Mouse (Mus musculus): ENCODE results near the gene Hspa12b.
"Not testable (repeated sequence)": the region's sequence is repeated elsewhere in the genome, so short reads cannot be mapped to it uniquely, and the experiment has no call there.

Hspa12b gene

DNA sequence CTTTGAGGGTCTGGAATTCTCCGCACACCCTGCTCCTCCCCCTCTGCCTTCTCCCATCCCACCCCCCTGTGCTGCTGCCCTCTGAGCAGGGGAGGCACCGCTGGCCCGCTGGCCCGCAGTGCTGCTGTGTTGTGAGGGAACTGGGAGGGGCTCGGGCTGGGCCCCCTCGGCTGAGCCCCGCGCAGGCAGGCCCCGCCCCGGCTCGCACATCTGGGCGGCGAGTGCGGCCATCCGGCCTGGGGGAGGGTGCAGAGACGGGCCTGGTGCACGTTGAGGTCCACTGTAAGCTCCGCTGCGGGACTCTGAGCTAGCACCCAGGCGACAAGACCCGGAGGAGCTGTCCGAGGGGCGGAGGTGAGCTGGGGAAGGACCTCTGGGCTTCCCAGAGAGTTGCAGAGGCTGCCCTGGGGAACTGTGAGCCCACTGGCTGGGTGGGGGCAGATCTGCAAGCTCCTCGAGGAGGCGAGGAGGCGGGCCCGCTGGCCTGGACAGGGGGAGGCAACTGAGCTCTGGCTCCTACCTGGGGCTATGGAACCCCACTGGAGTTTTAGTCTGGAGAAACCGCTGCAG, at the start of gene Hspa12b:
Gene Hspa12b, plus strand, starts transcription at position 120 of the 570 bp plus-strand sequence.
- no peak for DNase-seq (ENCODE audit: low read depth in 2 of 2, low spot score in 2 of 2)

DNA sequence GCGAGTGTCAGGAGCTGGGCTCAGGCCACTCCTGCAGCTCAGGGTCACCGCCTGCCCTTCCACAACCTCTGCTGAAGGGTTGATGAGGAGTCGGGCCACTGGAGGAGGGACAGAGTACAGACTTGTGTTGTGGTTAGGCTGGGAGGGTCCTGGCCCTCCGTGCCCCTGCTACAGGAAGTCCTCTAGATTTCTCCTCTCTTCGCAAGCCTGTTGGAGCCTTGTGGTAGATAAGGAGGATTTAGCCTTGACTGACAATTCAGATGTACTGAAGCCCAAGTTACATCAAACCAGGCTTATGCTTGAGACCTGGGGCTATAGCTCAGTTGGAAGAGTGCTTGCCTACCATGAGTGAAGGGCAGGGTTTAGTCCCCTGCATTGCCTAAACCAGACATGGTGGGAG, 46.6 kb upstream of the Hspa12b start:
- DNase-seq (ENCODE audit: low read depth in 2 of 2, low spot score in 2 of 2), result no peak

DNA sequence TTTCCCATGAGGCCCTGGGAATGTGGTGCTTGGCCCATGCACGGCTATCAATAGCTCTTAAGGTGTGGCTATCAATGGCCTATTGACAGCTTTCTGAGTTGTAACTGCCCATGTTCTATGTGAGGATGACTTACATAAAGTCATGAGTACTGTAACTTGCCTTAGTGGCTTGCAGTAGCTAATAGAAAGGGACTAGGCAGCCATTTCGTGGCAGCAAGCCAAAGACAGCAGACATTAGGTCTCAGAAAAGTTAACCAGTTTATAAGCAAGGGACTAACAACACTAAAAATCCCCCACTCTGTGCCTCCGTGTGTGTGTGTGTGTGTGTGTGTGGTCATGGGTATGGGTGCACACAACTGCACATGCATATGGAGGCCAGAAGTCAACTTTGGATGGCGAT, 42.9 kb upstream of the Hspa12b start:
- no peak for DNase-seq (ENCODE audit: low read depth in 2 of 2, low spot score in 2 of 2)

DNA sequence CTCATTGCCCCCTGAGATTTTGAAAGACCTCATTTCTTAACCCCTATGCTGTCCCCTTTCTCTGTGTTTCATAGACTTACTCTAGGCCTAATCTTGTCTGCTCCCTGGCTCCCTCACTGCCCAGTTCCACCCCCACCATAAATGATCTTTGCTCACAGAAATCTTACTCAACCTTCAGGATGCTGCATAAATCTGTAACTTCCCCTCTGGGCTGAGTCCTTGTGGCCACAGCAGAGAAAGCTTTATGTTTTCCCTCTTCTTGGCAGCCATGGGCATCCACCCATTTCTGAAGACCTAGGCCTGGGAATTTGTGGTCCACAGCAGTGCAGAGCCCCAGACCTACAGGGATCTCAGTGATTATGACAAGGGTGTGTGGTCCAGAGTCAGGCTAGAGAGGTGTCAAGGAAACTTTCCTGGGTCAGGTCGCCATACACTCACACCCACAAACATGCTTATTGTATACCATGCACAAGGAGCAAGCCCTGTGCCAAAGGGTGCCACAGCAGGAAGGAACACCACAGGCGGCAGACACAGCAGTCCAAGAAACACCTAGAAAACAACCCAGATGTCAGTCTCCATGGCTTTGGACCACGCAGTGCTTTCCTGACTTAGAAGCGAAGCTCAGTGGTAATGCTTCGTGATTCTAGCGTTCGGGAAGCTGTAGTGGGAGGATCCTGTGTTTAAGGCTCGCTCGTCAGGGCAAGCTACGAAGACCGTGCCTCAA, 40.3 kb upstream of the Hspa12b start, which contains the start of gene Siglec1:
Gene Siglec1, minus strand, starts transcription at position 99 of the 724 bp plus-strand sequence.
- no peak for DNase-seq (ENCODE audit: low read depth in 2 of 2, low spot score in 2 of 2)

DNA sequence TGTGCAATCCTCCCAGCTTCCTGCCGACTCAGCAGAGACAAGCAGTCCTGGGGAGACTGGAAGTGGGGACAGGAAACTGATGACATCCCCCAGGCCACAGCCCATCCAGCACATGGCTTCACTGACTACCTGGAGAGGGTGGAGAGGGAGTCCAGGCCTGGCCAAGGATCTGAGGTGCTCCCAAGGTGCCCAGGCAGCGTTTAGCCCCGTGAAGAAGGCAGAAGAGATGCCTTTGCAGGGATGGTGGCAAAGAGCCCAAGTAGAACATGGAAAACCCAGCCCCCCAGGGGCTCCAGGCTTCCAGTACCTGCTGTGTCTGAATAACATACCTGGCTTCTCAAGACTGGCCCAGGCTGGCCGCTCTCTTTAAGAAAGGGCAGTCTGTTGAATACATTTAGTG, 38.5 kb upstream of the Hspa12b start:
- no peak for DNase-seq (ENCODE audit: low read depth in 2 of 2, low spot score in 2 of 2)

DNA sequence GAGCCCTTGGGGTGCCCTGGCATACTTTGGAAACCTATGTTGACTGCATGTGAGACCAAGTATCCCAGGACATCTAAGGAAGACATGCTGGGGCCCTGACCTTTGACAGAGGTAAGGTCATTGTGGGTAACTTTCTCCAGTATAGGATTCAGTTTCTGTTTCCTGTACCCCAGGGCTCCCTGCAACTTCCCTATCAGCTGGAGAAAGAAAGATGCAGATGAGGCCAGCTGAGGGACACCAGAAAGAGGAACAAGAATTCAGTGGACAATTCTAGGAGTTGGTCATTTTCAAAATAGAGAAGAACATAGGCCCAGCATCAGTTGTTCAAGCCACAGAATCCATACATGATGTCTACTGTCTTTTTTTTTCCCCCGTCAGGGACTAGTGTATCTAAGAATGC, 37.4 kb upstream of the Hspa12b start:
- DNase-seq (ENCODE audit: low read depth in 2 of 2, low spot score in 2 of 2), result no peak

DNA sequence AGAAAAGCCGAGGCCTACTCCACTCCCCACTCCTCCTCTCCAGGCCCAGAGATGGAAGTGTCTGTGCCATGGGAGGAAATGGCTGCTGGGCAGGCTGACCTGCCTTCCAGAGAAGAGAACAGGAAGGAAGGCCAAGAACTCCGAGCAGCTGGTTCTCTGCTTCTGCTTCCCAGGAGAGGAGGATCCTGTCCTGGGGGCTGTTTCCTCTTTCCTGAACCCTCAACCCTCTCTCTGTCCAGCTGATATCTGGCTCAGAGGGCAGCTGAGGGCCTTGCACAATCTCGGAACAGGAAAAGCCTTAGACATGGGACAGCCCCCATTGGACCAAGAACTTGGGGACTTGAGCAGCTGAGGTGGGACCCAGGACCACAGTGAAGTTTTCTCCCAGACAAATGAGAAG, 36.2 kb upstream of the Hspa12b start:
- DNase-seq (ENCODE audit: low read depth in 2 of 2, low spot score in 2 of 2), result no peak

DNA sequence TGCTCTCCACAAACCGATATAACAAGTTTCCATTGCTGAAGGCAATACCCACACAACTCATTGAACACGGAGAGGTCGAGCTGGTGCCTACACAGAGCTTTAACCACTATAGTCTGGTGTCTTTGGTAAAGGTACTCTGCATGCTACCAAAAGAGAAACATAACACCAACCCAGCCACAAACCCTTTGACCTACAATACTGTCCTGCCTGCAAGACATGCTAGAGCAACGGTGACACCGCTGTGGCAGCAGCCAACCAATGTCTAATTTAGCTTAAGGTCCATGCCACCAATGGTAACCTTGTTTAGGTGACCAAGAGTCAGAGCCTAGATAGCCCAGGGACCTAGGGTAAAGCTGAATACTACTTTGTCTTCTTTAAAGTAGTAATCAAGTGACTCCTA, 33.5 kb upstream of the Hspa12b start:
- no peak for DNase-seq (ENCODE audit: low read depth in 2 of 2, low spot score in 2 of 2)

DNA sequence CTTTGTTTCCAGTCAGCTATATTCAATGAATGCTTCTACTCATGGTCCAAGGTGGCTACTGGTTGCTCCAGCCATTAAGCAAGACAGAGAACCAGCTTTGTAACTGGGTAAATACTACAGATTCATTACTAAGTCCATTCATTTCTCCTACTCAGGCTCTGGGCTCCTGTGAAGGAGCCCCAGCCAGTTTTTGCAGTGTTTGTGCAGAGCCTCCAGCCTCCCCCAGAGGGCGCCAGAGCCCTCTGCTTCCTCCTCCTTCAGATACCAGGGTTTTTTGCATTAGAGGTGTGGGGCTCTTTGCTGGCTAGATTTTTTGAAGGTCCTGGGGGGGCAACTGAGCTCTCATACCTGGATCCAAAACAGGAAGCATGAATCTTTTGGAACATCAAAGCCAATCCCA, 32.3 kb upstream of the Hspa12b start:
- DNase-seq (ENCODE audit: low read depth in 2 of 2, low spot score in 2 of 2), result peak; percentile 60 to 61

DNA sequence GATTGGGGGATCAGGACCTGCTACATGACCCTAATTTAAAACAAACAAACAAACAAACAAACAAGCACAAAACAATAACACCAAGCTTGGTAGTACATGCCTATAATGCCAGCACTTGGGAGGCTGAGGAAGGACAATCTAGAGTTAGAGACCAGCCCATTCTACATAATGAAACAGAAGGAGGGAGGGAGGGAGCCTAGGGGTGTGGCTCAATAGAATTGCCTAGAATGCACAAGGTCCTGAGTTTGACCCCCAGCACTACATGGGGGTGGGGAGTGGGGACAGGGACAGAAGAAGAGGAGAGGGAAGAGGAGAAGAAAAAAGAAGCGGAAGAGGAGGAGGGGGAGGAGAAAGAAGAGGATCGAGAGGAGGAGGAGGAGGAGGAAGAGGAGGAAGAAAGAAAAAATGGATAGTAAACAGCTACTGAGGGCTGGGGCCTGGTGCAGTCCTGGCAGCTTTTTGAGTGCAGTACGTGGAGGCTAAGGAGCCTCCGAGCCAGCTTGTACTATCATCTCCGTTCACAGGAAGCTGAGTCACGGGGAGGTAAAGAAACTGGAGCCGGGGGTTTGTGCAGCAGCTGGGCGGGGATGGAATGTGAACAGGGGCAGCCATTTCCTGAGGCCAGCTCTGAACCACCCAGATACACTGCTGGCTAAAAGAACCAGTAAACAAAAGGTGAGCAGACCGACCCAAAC, 30.8 kb upstream of the Hspa12b start:
- DNase-seq (ENCODE audit: low read depth in 2 of 2, low spot score in 2 of 2), result no peak

DNA sequence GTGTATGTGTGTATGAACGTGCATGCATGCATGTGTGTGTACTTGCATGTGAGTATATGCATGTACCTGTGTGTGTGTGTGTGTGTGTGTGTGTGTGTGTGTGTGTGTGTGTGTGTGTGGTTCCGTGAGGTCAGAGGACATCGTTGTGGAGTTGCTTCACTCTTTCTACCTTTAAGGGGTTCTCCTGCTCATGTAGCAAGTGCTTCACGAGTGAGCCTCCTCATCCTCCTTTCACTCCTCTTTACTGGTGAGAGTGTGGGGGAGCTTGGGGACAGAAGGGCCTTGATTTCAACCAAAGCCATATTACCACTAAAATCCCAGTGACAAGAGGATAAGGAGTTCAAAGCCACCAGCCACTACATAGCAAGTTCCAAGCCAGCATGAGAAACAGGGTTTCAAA, 30.0 kb upstream of the Hspa12b start:
- DNase-seq (ENCODE audit: low read depth in 2 of 2, low spot score in 2 of 2), result no peak

DNA sequence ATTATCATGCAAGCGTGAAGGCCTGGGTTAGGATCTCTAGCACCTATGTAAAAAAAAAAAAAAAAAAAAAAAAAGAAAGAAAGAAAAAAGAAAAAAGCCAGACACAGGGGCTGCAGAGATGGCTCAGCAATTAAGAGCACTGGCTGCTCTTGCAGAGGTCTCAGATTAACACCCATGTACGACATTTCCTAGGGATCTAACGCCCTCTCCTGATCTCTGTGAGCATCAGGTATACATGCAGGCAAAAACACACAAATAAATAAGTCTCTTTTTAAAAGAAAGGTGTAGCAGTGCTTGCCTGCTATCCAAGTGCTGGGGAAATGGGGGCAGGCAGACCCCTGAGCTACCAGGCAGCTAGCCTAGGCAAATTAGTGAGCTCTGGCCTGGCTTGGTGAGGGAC, 25.6 kb upstream of the Hspa12b start:
- no peak for DNase-seq (ENCODE audit: low read depth in 2 of 2, low spot score in 2 of 2)

DNA sequence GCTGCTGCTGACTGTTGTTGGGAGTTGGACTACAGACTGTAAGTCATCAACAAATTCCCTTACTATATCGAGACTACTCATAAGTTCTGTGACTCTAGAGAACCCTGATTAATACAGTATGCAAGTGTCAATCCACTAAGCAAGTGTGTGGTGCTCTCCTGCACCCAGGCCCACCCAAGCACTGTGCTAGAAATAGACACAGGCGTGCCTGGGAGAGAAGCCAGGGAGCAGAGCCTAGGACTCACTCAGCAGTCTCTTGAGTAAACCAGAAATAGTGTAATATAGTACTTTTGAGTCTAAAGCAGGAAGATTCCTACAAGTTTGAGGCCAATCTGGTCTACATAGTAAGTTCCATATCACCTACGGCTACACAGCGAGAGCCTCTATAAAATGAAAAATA, 23.1 kb upstream of the Hspa12b start:
- DNase-seq (ENCODE audit: low read depth in 2 of 2, low spot score in 2 of 2), result no peak

DNA sequence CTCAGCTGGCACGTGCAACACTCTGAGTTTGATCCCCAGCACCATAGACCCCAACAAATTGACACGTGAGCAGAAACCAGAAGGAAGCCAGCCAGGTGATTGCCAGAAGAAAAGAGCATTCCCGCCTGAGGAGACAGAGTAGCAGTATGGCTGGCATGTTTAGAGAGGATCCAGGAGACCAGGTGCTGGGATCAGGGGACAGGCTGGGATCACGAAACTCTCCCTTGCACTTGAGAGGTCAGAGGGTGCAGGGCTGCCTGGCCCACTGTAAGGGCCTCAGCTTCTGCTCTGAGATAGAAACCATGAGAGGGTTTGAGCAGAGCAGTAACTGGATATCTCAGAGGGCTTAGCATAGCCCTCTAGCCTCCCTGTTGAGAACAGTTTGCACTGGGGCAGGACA, 22.0 kb upstream of the Hspa12b start:
- DNase-seq (ENCODE audit: low read depth in 2 of 2, low spot score in 2 of 2), result not testable (repeated sequence)

DNA sequence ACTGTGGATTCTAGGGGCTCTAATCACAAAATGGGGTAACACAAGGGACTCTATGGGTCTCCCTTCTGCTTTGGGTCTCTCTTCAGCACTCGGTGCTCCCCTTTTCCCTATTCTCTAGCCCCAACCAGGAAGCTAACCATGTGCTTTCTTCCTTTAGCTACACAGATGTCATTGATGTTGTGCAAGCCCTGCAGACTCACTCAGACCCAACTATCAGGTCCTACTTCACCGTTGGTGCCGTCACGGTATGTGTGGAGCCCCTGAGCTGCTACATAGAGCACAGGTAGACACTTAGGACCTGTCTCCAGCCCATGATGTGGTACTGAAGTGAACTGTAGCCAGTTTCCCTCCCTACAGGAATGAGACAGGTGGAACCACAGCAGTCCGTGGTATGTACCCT, 21.1 kb upstream of the Hspa12b start:
- no peak for DNase-seq (ENCODE audit: low read depth in 2 of 2, low spot score in 2 of 2)

DNA sequence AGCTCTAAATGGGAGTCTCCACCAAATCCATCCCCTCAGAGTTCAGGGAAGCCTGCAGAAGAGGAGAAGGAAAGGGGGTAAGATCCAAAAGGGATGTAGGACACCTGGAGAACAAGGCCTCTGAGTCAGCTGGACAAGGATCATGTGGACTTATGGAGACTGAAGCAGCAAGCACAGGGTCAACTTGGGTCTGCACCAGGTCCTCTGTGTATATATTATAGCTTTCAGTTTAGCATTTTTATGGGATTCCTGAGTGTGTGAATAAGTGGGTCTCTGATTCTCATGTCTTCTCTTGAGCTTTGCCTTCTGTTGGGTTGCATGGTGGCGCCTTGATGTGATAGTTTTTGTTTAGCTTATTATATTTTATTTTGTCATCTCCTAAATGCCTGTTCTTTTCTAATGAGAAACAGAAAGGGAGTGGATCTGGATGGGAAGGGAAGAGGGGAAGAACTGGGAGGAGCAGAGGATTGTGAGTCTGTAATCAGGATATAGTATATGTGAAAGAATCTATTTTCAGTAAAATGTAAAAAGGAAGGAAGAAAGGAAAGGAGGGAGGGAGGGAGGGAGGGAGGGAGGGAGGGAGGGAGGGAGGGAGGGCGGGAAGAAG, 8.0 kb upstream of the Hspa12b start:
- no peak for DNase-seq (ENCODE audit: low read depth in 2 of 2, low spot score in 2 of 2)

DNA sequence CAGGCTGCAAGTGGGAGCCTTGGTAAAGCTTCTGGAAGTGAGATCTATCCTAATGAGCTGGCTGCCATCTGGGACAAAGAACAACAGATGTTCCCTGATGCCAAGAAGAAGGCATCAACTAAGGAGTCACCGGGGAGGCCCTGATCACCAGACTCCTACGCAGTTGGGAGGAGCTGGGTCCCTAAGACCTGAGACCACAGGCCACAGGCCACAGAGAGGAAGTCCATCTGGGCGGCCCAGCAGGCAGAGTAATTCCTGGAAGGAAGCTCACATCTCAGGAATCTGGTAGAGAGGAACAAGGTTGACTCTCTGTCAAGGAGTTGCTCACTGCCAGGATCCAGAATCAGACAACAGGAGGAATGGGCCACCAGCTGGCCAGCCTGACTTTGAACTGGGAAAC, 2.9 kb upstream of the Hspa12b start:
- no peak for DNase-seq (ENCODE audit: low read depth in 2 of 2, low spot score in 2 of 2)

DNA sequence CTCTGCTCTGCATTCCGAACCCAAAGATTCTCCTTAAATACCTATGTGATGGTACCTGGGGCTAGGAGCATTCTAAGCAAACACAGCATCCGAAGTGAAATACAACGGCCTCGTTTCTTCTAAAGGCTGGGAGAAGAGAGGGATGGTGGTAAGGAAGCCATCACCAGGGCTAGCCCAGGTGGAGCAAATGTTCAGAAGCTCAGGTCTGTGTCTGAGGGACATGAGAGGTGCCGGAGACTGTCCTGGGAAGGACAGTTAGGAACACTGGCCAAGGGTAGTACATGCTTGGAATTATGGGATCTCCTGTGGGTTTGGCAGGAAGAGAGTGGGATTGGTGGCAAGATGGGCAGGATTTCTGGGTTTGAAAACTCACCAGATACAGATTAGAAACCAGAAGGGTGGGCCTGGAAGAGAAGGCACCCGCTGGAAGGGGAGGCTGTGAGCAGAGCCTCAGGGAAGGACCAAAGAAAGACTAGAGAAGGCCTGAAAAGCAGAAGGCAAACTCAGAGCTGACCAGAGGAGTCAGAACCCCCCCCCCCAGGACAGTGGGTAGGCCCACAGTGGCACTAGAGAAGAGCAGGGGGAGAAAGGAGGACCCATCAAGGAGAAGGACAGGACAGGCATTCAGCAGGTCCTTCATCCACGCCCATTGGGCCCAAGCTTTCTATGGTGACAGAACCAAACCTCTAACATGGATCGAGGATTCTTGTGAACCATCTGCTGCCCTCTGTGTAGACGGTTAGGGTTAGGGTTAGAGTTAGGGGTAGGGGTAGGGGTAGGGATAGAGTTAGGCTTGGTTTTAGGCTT, 1.7 kb upstream of the Hspa12b start:
- DNase-seq (ENCODE audit: low read depth in 2 of 2, low spot score in 2 of 2), result no peak

DNA sequence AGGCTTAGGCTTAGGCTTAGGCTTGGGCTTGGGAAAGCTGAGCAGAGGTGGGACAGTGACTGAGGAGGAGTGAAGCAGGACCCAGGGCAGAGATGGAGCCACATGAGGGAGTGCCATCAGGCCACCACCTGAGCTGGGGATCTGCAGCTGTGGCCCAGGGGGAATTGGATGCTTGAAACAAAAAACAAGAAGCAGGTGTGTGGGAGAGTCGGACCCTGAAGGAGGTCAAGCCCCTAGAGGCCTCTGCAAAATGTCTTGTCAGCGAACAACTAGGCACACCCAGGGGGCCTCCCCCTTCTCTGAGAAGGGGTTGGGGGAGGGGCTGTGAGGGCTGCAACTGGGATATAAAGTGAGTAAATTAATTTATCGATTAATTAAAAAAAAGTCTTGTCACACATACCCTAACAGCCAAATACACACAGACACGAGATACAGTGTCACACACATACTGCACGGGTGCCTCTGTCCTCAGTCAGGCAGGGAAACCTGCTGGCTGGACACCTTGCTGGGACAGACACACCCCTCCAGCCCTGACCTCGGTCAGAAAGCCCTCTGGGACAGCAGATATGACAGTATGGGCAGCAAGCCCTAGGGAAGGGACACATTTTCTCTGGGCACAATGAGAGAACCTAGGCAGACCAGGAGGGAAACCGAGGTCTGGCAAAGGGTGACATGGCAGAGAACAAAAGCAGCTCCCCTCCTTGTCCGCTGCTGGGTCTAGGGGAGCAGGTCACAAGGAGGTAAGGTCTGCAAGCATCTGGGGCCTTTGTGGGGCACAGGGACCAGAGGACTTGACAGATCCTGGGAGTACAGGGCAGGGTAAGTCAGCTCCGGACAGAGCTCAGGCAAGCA, 890 bp upstream of the Hspa12b start:
- no peak for DNase-seq (ENCODE audit: low read depth in 2 of 2, low spot score in 2 of 2)

DNA sequence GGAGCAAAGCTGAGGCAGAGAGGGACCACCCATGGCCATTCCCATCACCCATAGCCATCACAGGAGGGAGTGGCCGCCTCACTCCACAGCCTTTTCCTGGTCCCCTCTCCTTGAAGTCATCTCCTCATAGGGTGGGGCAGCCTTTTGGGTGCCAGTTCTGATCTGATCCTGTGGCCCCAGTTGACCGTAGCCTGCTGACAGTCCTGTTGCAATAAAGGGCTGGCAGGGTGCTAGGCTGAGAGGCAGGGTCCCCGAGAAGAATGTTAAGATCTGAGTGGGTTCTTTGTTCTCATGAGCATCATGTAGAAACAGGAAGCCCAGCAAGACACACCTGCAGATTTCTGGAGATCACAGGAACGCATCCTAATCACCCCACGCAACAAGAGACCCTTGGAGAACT, 1.1 kb downstream of the Hspa12b start:
- no peak for DNase-seq (ENCODE audit: low read depth in 2 of 2, low spot score in 2 of 2)

Data from CD8-positive naive resting alpha-beta T cell, adult 2 months (primary cell).